Mouse (Mus musculus): ENCODE results near the gene Trpc6.

Gene Trpc6

DNA sequence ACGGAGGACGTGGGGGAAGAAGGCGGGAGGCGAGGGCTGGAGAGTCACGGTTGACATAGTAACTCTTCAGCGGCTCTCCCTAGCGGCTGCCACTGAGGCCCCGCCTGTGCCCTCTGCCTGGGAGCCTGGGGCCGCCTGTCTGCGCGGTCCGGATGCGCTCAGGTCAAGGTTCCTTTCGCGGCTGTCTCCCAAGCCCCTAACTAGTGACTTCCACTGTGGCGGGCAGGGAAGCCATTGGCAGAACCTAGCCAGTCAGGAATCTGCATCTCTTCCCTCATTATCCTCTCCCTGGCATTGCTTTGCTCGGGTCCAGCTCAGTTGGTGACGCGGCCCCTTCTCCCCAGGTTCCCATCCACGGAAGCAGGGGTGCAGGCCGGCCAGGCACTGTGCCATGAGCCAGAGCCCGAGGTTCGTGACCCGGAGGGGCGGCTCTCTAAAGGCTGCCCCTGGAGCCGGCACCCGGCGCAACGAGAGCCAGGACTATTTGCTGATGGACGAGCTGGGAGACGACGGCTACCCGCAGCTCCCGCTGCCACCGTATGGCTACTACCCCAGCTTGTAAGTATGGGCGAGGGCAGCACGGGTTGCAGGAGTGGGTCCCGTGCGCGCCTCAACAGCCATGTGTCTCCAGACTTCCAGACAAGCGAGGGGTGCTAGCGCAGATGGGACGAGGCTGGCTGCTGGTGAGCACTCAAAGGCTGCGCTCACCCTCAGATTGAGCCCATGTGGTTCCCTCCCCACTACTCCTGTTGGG, at the start of gene Trpc6:
Gene Trpc6, plus strand, starts transcription at position 102 of the 754 bp plus-strand sequence.
- no peak for DNase-seq

DNA sequence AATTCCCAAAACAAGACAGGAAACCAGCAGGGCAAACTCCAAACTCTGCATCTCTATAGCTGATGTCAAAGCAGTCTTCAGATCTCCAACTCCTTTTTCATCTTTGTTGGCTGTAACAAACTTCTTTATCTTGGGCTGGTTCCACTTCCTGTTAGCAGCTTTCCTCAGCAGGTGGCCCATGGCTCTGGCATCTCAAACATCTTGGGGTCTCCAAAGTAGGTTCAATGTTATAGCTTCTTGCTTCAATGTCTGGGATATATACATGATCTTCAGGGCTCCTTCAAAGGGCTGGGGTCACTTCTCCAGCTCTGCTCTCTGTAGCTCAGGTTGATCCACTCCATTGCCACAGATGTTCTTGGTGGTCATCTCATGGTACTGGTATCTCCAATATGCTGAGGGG, 23.0 kb upstream of the Trpc6 start:
- DNase-seq = no peak

GRCm38 (mm10) chr9:8533670-8534069, 10.3 kb upstream of the Trpc6 start:
- DNase-seq = no peak

- no peak for DNase-seq
Measured at GRCm38 (mm10) chr9:8545236-8545635, 1.3 kb downstream of the Trpc6 start.

DNA sequence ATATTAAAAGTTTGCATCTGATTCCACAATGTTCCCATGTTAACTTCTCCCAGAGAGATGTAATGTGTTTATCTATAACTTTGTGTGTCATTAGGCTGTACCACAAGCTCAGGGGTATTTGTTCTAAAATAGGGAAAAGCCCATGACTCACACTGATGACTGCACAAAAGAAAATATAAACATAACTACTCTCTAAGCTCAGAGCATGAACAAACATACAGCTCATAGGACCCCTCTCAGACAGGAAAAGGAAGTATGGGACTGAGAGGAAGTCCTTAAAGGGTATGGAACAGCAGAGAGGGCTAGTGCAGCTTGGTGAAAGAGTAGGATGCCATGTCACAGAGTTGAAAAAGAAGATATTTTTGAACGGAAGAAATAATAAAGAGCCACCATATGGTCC, 14.6 kb downstream of the Trpc6 start:
- DNase-seq = no peak

DNA sequence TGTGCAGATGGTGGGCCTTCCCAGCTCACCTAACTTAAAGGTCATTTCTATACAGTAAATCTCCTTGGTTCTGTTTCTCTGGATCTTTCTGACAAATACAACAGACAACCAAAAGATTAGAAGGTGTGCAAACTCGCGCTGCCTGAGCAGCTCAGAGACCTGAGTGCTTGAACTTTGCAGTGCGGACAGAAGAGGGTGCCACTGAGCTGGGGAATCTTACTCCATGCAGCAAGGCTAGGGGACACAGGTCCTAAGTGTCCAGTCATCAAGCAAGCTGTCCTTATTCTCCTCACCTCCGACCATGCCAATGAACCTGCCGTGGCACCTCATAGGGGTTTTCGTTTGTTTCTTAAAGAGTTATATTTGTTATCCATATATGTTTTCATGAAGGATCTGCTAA, 48.7 kb downstream of the Trpc6 start:
- no peak for DNase-seq

GRCm38 (mm10) chr9:8597089-8597488, 53.1 kb downstream of the Trpc6 start:
- no peak for DNase-seq

GRCm38 (mm10) chr9:8606816-8607491, 63.0 kb downstream of the Trpc6 start:
- no peak for DNase-seq

DNA sequence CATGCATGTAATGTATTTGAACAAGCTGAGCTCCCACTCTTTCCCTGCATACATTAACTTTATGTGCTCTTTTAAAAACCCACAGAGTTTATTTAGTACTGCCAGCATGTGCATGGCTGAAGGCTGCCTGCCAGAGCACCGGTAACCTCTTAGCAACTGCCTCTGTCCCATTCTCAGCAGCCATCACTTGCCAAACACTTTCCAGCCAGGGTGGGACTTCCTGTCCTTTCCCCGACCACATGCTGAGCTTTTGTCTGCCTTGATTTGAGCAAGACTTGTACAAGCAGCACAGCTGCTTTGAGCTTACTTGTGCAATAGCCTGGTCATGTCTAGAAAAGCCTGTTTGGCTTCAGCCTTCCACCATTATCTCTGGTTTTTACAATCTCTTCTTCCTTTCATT, 90.4 kb downstream of the Trpc6 start:
- no peak for DNase-seq

GRCm38 (mm10) chr9:8643453-8643852, 99.5 kb downstream of the Trpc6 start:
- DNase-seq = no peak

DNA sequence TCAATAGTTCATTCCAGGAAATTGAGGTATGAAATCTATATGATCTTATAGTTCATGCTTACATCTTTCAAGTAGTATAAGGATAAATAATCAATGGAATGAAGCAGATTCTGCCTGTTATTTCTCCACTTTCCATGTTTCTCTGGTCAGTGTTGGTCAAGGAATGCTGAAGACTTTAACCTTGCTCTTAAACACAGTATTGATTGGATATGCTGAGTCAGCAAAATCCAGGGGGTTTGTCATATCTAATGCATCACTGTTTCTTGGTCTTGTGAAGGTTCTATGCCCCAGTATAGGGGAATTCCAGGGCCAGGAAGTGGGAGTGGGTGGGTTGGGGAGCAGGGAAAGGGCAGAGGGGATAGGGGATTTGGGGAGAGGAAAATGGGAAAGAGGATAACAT, 111.4 kb downstream of the Trpc6 start:
- DNase-seq = no peak

GRCm38 (mm10) chr9:8672944-8673343, 129.0 kb downstream of the Trpc6 start:
- DNase-seq = no peak

GRCm38 (mm10) chr9:8676607-8677006, 132.7 kb downstream of the Trpc6 start:
- no peak for DNase-seq

- DNase-seq = no peak
Measured at GRCm38 (mm10) chr9:8693177-8693576, 149.2 kb downstream of the Trpc6 start.

- DNase-seq = peak; percentile 3 to 9
Measured at GRCm38 (mm10) chr9:8700669-8701068, 156.7 kb downstream of the Trpc6 start.

DNA sequence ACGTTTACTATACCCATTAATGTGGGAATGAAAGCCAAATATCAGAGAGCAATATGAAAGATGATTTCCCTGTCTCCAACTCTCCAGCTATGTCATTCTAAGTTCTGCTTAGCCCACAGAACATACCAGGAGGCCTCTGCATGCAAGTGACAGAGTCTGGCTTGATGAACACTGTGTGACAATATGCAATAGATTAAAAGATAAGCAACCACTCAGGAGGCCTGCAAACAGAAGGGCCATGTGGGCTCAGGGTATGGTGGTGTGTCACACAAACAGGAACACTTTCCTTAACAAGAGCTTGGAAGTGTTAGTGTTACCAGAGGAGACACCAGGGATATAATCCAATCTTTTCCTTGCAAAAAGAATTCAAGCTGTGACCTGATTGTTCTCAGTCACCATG, 159.6 kb downstream of the Trpc6 start:
- DNase-seq = no peak

DNA sequence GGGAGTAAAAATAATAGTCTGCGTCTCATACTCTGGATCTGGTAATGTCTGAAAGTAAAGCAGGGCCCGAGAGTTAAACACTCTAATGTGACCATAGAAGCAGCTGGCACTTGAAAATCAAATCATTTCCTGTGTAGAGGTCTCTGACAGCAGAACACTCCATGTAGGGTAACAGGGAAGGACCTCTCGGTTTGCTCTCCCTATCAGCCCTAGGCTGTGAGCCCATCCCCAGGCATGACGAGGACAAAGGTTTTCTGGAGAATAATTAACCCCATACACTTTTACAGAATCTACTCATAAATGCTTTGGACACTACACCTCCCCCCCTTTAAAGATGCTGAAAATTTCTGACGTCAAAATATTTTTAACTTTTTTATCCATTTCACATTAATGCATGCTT, 160.0 kb downstream of the Trpc6 start:
- DNase-seq = no peak

DNA sequence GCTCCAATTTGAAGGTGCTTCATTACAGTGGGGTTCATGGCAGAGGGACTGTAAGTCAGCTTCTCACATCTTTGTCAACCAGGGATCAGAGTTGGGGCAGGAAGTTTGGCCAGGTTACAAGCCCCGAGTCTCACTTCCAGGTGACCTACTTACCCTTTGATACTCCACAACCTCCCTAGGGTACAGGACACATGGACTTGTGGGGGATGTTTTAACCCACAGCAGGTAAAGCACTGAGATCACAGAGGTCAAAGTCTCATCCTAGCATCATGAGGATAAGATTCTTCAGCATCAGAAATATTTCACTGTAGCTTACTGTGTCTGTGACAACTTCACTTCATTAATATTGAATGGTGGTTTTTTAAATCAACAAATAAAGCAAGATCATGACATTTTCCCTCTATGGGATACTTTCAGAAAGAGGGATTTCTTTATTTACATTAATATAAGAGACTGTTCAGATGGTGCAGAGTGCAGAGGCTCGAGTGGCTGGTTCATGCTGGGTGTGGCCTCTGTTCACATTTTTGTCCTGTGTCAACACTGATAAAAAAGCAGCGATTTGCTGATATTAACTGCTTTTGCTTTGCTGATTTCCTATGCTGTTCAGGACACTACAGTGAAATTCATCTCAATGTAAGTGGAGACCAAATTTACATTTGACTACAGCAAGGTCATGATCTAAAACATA, 166.3 kb downstream of the Trpc6 start:
- DNase-seq = no peak

DNA sequence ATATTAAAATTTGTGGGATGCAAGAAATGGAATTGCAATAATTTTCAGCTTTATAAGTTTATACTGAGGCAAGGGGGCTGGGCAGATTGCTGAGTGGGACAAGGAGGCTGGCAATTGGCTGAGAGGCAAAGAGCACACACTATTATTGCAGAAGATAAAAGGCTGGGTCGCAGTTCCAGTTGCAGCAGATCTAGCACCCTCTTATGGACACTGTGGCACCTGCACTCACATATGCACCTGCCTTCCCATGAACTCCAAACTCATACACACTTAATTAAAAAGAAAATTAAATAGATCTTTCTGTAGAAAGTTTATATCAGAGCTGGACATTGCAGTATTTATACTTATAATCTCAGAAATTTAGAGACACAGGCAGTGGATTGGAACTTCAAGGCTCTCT, 175.1 kb downstream of the Trpc6 start:
- DNase-seq = no peak

- DNase-seq = no peak
Measured at GRCm38 (mm10) chr9:8729056-8729455, 185.1 kb downstream of the Trpc6 start.

Measured in thymus, postnatal 36 days (tissue).